11 mouse cellular contexts compared by ENCODE assay signal in genomic region chr7:141268466-141269272, GRCm38 (mm10). TPM values are rescaled to one million over a fixed set of nuclear protein-coding genes. Genes with fewer than 3 reads are reported as not detected.
DNase-seq lines count a peak whose midpoint lies in the region; ATAC-seq and TF ChIP-seq lines count a peak whose summit lies in the region.
"Had no signal": no experiment of that assay in that cellular context is flagged by ENCODE, and none has a peak within 500 bp of the region (broad histone marks: within the 10 kb centered on the region; RNA-seq: fewer than 3 reads in every experiment).

No protein-coding gene starts in this region.

- H3K27ac ChIP-seq in stomach, embryonic 15.5 days, result no peak overlapping the region
- no peak overlapping the region for H3K27ac ChIP-seq in stomach, postnatal 0 days (replicated peaks)
- no peak overlapping the region for H3K27ac ChIP-seq in heart, embryonic 13.5 days (replicated peaks)
- peak overlapping the region; percentile 41; the same call in 1 of the 2 replicates for H3K27ac ChIP-seq in liver, embryonic 16.5 days (ENCODE audit: low read length)
- no peak overlapping the region; the same call in 1 of the 2 replicates for H3K27ac ChIP-seq in small intestine, adult 2 months (ENCODE audit: insufficient read depth, low read depth, low read length)
- no peak overlapping the region for H3K27ac ChIP-seq in left cerebral cortex, adult 2 months
- H3K27ac ChIP-seq: embryonic facial prominence, embryonic 13.5 days had no signal

- TF ChIP-seq EP300 in stomach, postnatal 0 days (optimal IDR thresholded peaks at IDR 0.05), result no peak

- H3K4me3 ChIP-seq in stomach, embryonic 15.5 days (replicated peaks), result no peak overlapping the region
- no peak overlapping the region for H3K4me3 ChIP-seq in stomach, postnatal 0 days (ENCODE audit: low read depth, low read length)
- H3K4me3 ChIP-seq in heart, embryonic 13.5 days, result peak overlapping the region; percentile 22
- H3K4me3 ChIP-seq in liver, embryonic 16.5 days (ENCODE audit: low read depth, low read length), result peak overlapping the region; percentile 16
- H3K4me3 ChIP-seq in small intestine, adult 2 months (ENCODE audit: low read depth, low read length), result peak overlapping the region; percentile 40
- H3K4me3 ChIP-seq in left cerebral cortex, adult 2 months, result no peak overlapping the region
- H3K4me3 ChIP-seq: embryonic facial prominence, embryonic 13.5 days; myocyte had no signal

- H3K9ac ChIP-seq in stomach, embryonic 15.5 days, result no peak overlapping the region
- no peak overlapping the region for H3K9ac ChIP-seq in stomach, postnatal 0 days (ENCODE audit: low read length)
- H3K9ac ChIP-seq in heart, embryonic 13.5 days, result 0 out of 2 replicates have a peak overlapping the region, but pooled peaks have one; percentile 5
- H3K9ac ChIP-seq in liver, embryonic 16.5 days (ENCODE audit: low read depth, low read length), result no peak overlapping the region
- H3K9ac ChIP-seq: embryonic facial prominence, embryonic 13.5 days had no signal

- no peak for TF ChIP-seq POLR2A in small intestine, adult 2 months (IDR thresholded peaks at IDR 0.05; ENCODE audit: low read depth, low read length)

- DNase-seq in stomach, postnatal 0 days (ENCODE audit: low spot score), result no peak
- DNase-seq in left cerebral cortex, adult 2 months (ENCODE audit: extremely low spot score in 1 of 2, low spot score in 2 of 2), result no peak
- no peak for DNase-seq in layer of hippocampus, adult 18-20 months (ENCODE audit: low spot score in 2 of 2)

- WGBS in stomach, embryonic 15.5 days, result 67% methylated on average over 24 of the region's 24 CpGs
- 67% methylated on average over 24 of the region's 24 CpGs for WGBS in stomach, postnatal 0 days
- WGBS in heart, embryonic 13.5 days, result 57% methylated on average over 24 of the region's 24 CpGs
- WGBS in liver, embryonic 16.5 days (ENCODE audit: insufficient replicate concordance), result 19% methylated on average over 24 of the region's 24 CpGs
- WGBS in small intestine, adult 2 months, result 65% methylated on average over 24 of the region's 24 CpGs

- ATAC-seq in stomach, embryonic 15.5 days (ENCODE audit: insufficient read depth, low FRiP score, low read depth), result no peak
- ATAC-seq in stomach, postnatal 0 days (ENCODE audit: low FRiP score, low TSS enrichment), result no peak
- no peak for ATAC-seq in heart, embryonic 13.5 days (ENCODE audit: extremely low read depth, insufficient number of reproducible peaks, low FRiP score, low TSS enrichment)
- ATAC-seq in liver, embryonic 16.5 days (ENCODE audit: low read depth), result no peak
- no peak for ATAC-seq in megakaryocyte-erythroid progenitor cell, adult 5-6 weeks (replicated peaks; ENCODE audit: low FRiP score, low TSS enrichment, poor library complexity, severe bottlenecking)

- no peaks in the 10 kb centered on the region for H3K27me3 ChIP-seq in stomach, embryonic 15.5 days (replicated peaks)
- no peaks in the 10 kb centered on the region for H3K27me3 ChIP-seq in stomach, postnatal 0 days (ENCODE audit: control insufficient read depth, insufficient read depth, low read length)
- peaks cover 9% of the 10 kb centered on the region; the same call in 1 of the 2 replicates for H3K27me3 ChIP-seq in heart, embryonic 13.5 days (replicated peaks)
- peaks cover 3% of the 10 kb centered on the region for H3K27me3 ChIP-seq in liver, embryonic 16.5 days (ENCODE audit: control insufficient read depth, insufficient read depth, low read depth, low read length)
- H3K27me3 ChIP-seq in small intestine, adult 2 months (ENCODE audit: control insufficient read depth, insufficient read depth, low read length), result no peaks in the 10 kb centered on the region
- H3K27me3 ChIP-seq: embryonic facial prominence, embryonic 13.5 days had no signal

- H3K4me2 ChIP-seq in stomach, embryonic 15.5 days, result 0 out of 2 replicates have a peak overlapping the region, but pooled peaks have one; percentile 1
- H3K4me2 ChIP-seq in stomach, postnatal 0 days (replicated peaks; ENCODE audit: low read depth), result no peak overlapping the region
- peak overlapping the region; percentile 47 for H3K4me2 ChIP-seq in heart, embryonic 13.5 days
- H3K4me2 ChIP-seq in liver, embryonic 16.5 days (ENCODE audit: low read depth, low read length), result peak overlapping the region; percentile 35
- H3K4me2 ChIP-seq: embryonic facial prominence, embryonic 13.5 days had no signal

- TF ChIP-seq CTCF in stomach, postnatal 0 days (IDR thresholded peaks at IDR 0.05; ENCODE audit: low read depth), result no peak
- TF ChIP-seq CTCF in small intestine, adult 2 months (IDR thresholded peaks at IDR 0.05; ENCODE audit: extremely low read depth, insufficient read length, insufficient replicate concordance, low read depth, low read length), result no peak
- TF ChIP-seq CTCF in left cerebral cortex, adult 2 months (IDR thresholded peaks at IDR 0.05), result no peak

- intact Hi-C loops in left cerebral cortex, adult 2 months (cut with DNase I), result loop anchor here (5.0 kb wide), 1 partner anchor 94 kb away; no protein-coding TSS in a partner anchor

- peaks cover 9% of the 10 kb centered on the region; the same call in 1 of the 2 replicates for H3K36me3 ChIP-seq in stomach, embryonic 15.5 days
- H3K36me3 ChIP-seq in stomach, postnatal 0 days (ENCODE audit: control insufficient read depth, insufficient read depth, low read length), result peaks cover 2% of the 10 kb centered on the region; the same call in 1 of the 2 replicates
- H3K36me3 ChIP-seq in heart, embryonic 13.5 days, result peaks cover 8% of the 10 kb centered on the region
- H3K36me3 ChIP-seq in liver, embryonic 16.5 days (ENCODE audit: control insufficient read depth, insufficient read depth), result no peaks in the 10 kb centered on the region
- peaks cover 53% of the 10 kb centered on the region for H3K36me3 ChIP-seq in small intestine, adult 2 months (ENCODE audit: control insufficient read depth, insufficient read depth, low read length)

- no peaks in the 10 kb centered on the region for H3K9me3 ChIP-seq in stomach, embryonic 15.5 days
- H3K9me3 ChIP-seq in stomach, postnatal 0 days (ENCODE audit: control insufficient read depth, low read length), result no peaks in the 10 kb centered on the region
- no peaks in the 10 kb centered on the region for H3K9me3 ChIP-seq in heart, embryonic 13.5 days
- no peaks in the 10 kb centered on the region for H3K9me3 ChIP-seq in liver, embryonic 16.5 days (replicated peaks; ENCODE audit: control insufficient read depth, low read length)
- H3K9me3 ChIP-seq: embryonic facial prominence, embryonic 13.5 days had no signal

- H3K4me1 ChIP-seq in stomach, embryonic 15.5 days, result peaks cover 9% of the 10 kb centered on the region
- H3K4me1 ChIP-seq in stomach, postnatal 0 days (replicated peaks; ENCODE audit: control insufficient read depth, insufficient read depth), result no peaks in the 10 kb centered on the region
- peaks cover 20% of the 10 kb centered on the region for H3K4me1 ChIP-seq in heart, embryonic 13.5 days
- peaks cover 17% of the 10 kb centered on the region for H3K4me1 ChIP-seq in liver, embryonic 16.5 days (ENCODE audit: control insufficient read depth, low read depth, low read length)
- H3K4me1 ChIP-seq in small intestine, adult 2 months (ENCODE audit: control insufficient read depth, insufficient read depth, insufficient read length, low read length), result peaks cover 27% of the 10 kb centered on the region

RNA-seq across cellular contexts. Expression of gene Irf7, which starts 2.4 kb away (rescaled TPM):
- polyA plus RNA-seq in stomach, embryonic 15.5 days (2015; fragmentation: Nextera tagmentation; extraction: Ambion mirVana), result 4.6 and 5.7 TPM in 2 replicates
- polyA plus RNA-seq in stomach, postnatal 0 days (2015; fragmentation: Nextera tagmentation; extraction: Ambion mirVana), result 11.3 and 12.2 TPM in 2 replicates
- polyA plus RNA-seq in heart, embryonic 13.5 days (2015; fragmentation: Nextera tagmentation; extraction: Ambion mirVana), result 3.4 and 4.2 TPM in 2 replicates
- 7.7 and 8.2 TPM in 2 replicates for polyA plus RNA-seq in liver, embryonic 16.5 days (2015; fragmentation: Nextera tagmentation; extraction: Ambion mirVana)
- 91.6 and 484 TPM in 2 replicates for polyA plus RNA-seq in small intestine, adult 2 months (2012; rRNA removed)
- 1 to 10 TPM in 1 of 2 experiments, under 1 TPM in 1; 0.59 to 1.2 TPM for total RNA-seq in left cerebral cortex, adult 2 months (2021)
- total RNA-seq in megakaryocyte-erythroid progenitor cell, adult 5-6 weeks (2014; fragmentation: Nextera tagmentation), result 6.4 and 27.5 TPM in 2 replicates
- total RNA-seq in megakaryocyte-erythroid progenitor cell, adult 5-6 weeks (2017), result 9.7 and 9.9 TPM in 2 replicates
- 1 to 10 TPM in 1 of 2 experiments, under 1 TPM in 1; 0.46 to 1.2 TPM for total RNA-seq in layer of hippocampus, adult 18-20 months (2021)

RNA-seq across cellular contexts. Expression of gene Cdhr5, which starts 7.9 kb away (rescaled TPM):
- 14.5 and 18.4 TPM in 2 replicates for polyA plus RNA-seq in stomach, embryonic 15.5 days (2015; fragmentation: Nextera tagmentation; extraction: Ambion mirVana)
- polyA plus RNA-seq in stomach, postnatal 0 days (2015; fragmentation: Nextera tagmentation; extraction: Ambion mirVana), result 1.2 and 2.0 TPM in 2 replicates
- not detected in 2 replicates for polyA plus RNA-seq in heart, embryonic 13.5 days (2015; fragmentation: Nextera tagmentation; extraction: Ambion mirVana)
- polyA plus RNA-seq in liver, embryonic 16.5 days (2015; fragmentation: Nextera tagmentation; extraction: Ambion mirVana), result 0.42 and 1.6 TPM in 2 replicates
- 536 and 1,345 TPM in 2 replicates for polyA plus RNA-seq in small intestine, adult 2 months (2012; rRNA removed)
- not detected for total RNA-seq in left cerebral cortex, adult 2 months (2021)
- not detected in 2 replicates for total RNA-seq in megakaryocyte-erythroid progenitor cell, adult 5-6 weeks (2014; fragmentation: Nextera tagmentation)
- not detected in 2 replicates for total RNA-seq in megakaryocyte-erythroid progenitor cell, adult 5-6 weeks (2017)
- not detected for total RNA-seq in layer of hippocampus, adult 18-20 months (2021)
- total RNA-seq: heart, adult 18-20 months had no signal
- polyA plus RNA-seq: embryonic facial prominence, embryonic 13.5 days had no signal

RNA-seq across cellular contexts. Expression of gene Sct, which starts 10.3 kb away (rescaled TPM):
- 44.2 and 48.8 TPM in 2 replicates for polyA plus RNA-seq in stomach, embryonic 15.5 days (2015; fragmentation: Nextera tagmentation; extraction: Ambion mirVana)
- 2.2 and 2.4 TPM in 2 replicates for polyA plus RNA-seq in stomach, postnatal 0 days (2015; fragmentation: Nextera tagmentation; extraction: Ambion mirVana)
- 0.88 and 1.5 TPM in 2 replicates for polyA plus RNA-seq in heart, embryonic 13.5 days (2015; fragmentation: Nextera tagmentation; extraction: Ambion mirVana)
- 1.4 TPM in 1 of 2 replicates, not detected in the other for polyA plus RNA-seq in liver, embryonic 16.5 days (2015; fragmentation: Nextera tagmentation; extraction: Ambion mirVana)
- polyA plus RNA-seq in small intestine, adult 2 months (2012; rRNA removed), result 337 and 777 TPM in 2 replicates
- total RNA-seq in left cerebral cortex, adult 2 months (2021), result not detected
- not detected in 2 replicates for total RNA-seq in megakaryocyte-erythroid progenitor cell, adult 5-6 weeks (2014; fragmentation: Nextera tagmentation)
- total RNA-seq in megakaryocyte-erythroid progenitor cell, adult 5-6 weeks (2017), result not detected in 2 replicates
- not detected for total RNA-seq in layer of hippocampus, adult 18-20 months (2021)
- total RNA-seq: heart, adult 18-20 months had no signal

RNA-seq across cellular contexts. Expression of gene Drd4, which starts 23.1 kb away (rescaled TPM):
- 0.19 and 0.28 TPM in 2 replicates for polyA plus RNA-seq in stomach, embryonic 15.5 days (2015; fragmentation: Nextera tagmentation; extraction: Ambion mirVana)
- 0.06 and 0.16 TPM in 2 replicates for polyA plus RNA-seq in stomach, postnatal 0 days (2015; fragmentation: Nextera tagmentation; extraction: Ambion mirVana)
- 0.05 TPM in 1 of 2 replicates, not detected in the other for polyA plus RNA-seq in heart, embryonic 13.5 days (2015; fragmentation: Nextera tagmentation; extraction: Ambion mirVana)
- not detected in 2 replicates for polyA plus RNA-seq in liver, embryonic 16.5 days (2015; fragmentation: Nextera tagmentation; extraction: Ambion mirVana)
- polyA plus RNA-seq in small intestine, adult 2 months (2012; rRNA removed), result 0.04 and 0.30 TPM in 2 replicates
- under 1 TPM; 0.27 to 0.44 TPM for total RNA-seq in left cerebral cortex, adult 2 months (2021)
- not detected in 2 replicates for total RNA-seq in megakaryocyte-erythroid progenitor cell, adult 5-6 weeks (2014; fragmentation: Nextera tagmentation)
- total RNA-seq in megakaryocyte-erythroid progenitor cell, adult 5-6 weeks (2017), result not detected in 2 replicates
- not detected for total RNA-seq in layer of hippocampus, adult 18-20 months (2021)
- total RNA-seq: heart, adult 18-20 months had no signal
- polyA plus RNA-seq: myocyte had no signal

RNA-seq across cellular contexts. Expression of gene Phrf1, which starts 40.1 kb away (rescaled TPM):
- polyA plus RNA-seq in stomach, embryonic 15.5 days (2015; fragmentation: Nextera tagmentation; extraction: Ambion mirVana), result 58.8 and 63.4 TPM in 2 replicates
- 19.1 and 19.9 TPM in 2 replicates for polyA plus RNA-seq in stomach, postnatal 0 days (2015; fragmentation: Nextera tagmentation; extraction: Ambion mirVana)
- 43.5 and 46.2 TPM in 2 replicates for polyA plus RNA-seq in heart, embryonic 13.5 days (2015; fragmentation: Nextera tagmentation; extraction: Ambion mirVana)
- polyA plus RNA-seq in liver, embryonic 16.5 days (2015; fragmentation: Nextera tagmentation; extraction: Ambion mirVana), result 23.8 and 28.5 TPM in 2 replicates
- 21.3 and 34.2 TPM in 2 replicates for polyA plus RNA-seq in small intestine, adult 2 months (2012; rRNA removed)
- 10 to 100 TPM; 70.5 to 77.2 TPM for total RNA-seq in left cerebral cortex, adult 2 months (2021)
- total RNA-seq in megakaryocyte-erythroid progenitor cell, adult 5-6 weeks (2014; fragmentation: Nextera tagmentation), result 114 and 119 TPM in 2 replicates
- 53.9 and 79.3 TPM in 2 replicates for total RNA-seq in megakaryocyte-erythroid progenitor cell, adult 5-6 weeks (2017)
- total RNA-seq in layer of hippocampus, adult 18-20 months (2021), result 10 to 100 TPM; 76.9 to 78.8 TPM

Comparison
In these comparisons a context has a peak if more than half of its experiments do, and no peak if none do; other contexts are left out.
1. H3K4me3 ChIP-seq: peak in heart, embryonic 13.5 days (single experiment), liver, embryonic 16.5 days (single experiment) and small intestine, adult 2 months (single experiment); none in stomach, embryonic 15.5 days (single experiment), stomach, postnatal 0 days (single experiment) and left cerebral cortex, adult 2 months (single experiment).
2. RNA of gene Cdhr5, which starts 7.9 kb away (polyA plus RNA-seq): 536 to 1,345 TPM in small intestine, adult 2 months; 14.5 to 18.4 TPM in stomach, embryonic 15.5 days, 1.2 to 2.0 TPM in stomach, postnatal 0 days, 0.42 to 1.6 TPM in liver, embryonic 16.5 days and not detected in heart, embryonic 13.5 days; every median in the first group is over 10 times any median in the second.